Mouse (Mus musculus) G1E (cell line): ENCODE measurements at regions not wholly inside any gene's neighbourhood (a gene's known extent, or its start where the extent isn't known, plus 50 kb on each side); places are given as distances from the start of the nearest gene placed in this dataset.

Experiments used
- ATAC-seq: 2 replicates; pipeline ENCODE4 v1.8.0; 2016; ENCODE audit warnings: mild to moderate bottlenecking; ENCODE audit not compliant: insufficient number of reproducible peaks, poor library complexity, low FRiP score, severe bottlenecking; ENCODE audit errors: extremely low read depth
- DNase-seq: peaks from one replicate; pipeline ENCODE4 v3.0.0; 2012; ENCODE audit warnings: low spot score
- H3K27me3 ChIP-seq: 2 replicates; pipeline ENCODE4 v1.6.1; 2012; ENCODE audit warnings: mild to moderate bottlenecking, low read length, inconsistent platforms; ENCODE audit not compliant: insufficient read depth
- H3K36me3 ChIP-seq: replicated peaks from 2 replicates; pipeline ENCODE3; 2012; ENCODE audit warnings: mild to moderate bottlenecking, inconsistent platforms
- H3K4me1 ChIP-seq: 2 replicates; pipeline ENCODE4 v1.6.1; 2012; ENCODE audit warnings: low read depth, low read length, inconsistent platforms, mixed read lengths; ENCODE audit not compliant: insufficient read depth
- H3K4me3 ChIP-seq: 2 replicates; pipeline ENCODE4 v1.5.1; 2012; ENCODE audit warnings: low read depth, mild to moderate bottlenecking, inconsistent platforms, low read length, moderate library complexity, mixed read lengths
- H3K9me3 ChIP-seq: replicated peaks from 2 replicates; pipeline ENCODE4 v1.6.1; 2012; ENCODE audit warnings: inconsistent platforms
- CTCF ChIP-seq: IDR thresholded peaks from 2 replicates; pipeline ENCODE4 v1.5.1; 2012; ENCODE audit warnings: low read depth, low read length, inconsistent platforms, mixed read lengths
- GATA1 ChIP-seq: IDR thresholded peaks from 2 replicates; pipeline ENCODE4 v1.6.1; 2012; ENCODE audit warnings: borderline replicate concordance, low read length, inconsistent platforms, mixed read lengths
- GATA2 ChIP-seq: IDR thresholded peaks from 2 replicates; pipeline ENCODE4 v1.6.1; 2012; ENCODE audit warnings: low read depth, low read length, inconsistent platforms, borderline replicate concordance
- POLR2AphosphoS5 ChIP-seq: IDR thresholded peaks from 2 replicates; pipeline ENCODE4 v1.6.1; 2012; ENCODE audit warnings: low read depth, low read length, inconsistent platforms; ENCODE audit not compliant: insufficient replicate concordance
- TAL1 ChIP-seq: conservative IDR thresholded peaks from 2 replicates; pipeline ENCODE4 v1.6.1; 2012; ENCODE audit warnings: low read depth, low read length, inconsistent platforms, mixed read lengths

GRCm38 (mm10) chr4:53948736-53949135, 122.9 kb downstream of the Tmem38b start:
- H3K36me3 ChIP-seq, result no peaks in the 10 kb centered on the region
- H3K9me3 ChIP-seq, result no peaks in the 10 kb centered on the region
- ATAC-seq (no peak), DNase-seq (no peak)
- TF ChIP-seq CTCF (no peak), TAL1 (no peak), POLR2AphosphoS5 (no peak), GATA2 (no peak), GATA1 (no peak)
- H3K4me1 ChIP-seq, result no peaks in the 10 kb centered on the region
- no peaks in the 10 kb centered on the region for H3K27me3 ChIP-seq
- H3K4me3 ChIP-seq, result no peak overlapping the region

DNA sequence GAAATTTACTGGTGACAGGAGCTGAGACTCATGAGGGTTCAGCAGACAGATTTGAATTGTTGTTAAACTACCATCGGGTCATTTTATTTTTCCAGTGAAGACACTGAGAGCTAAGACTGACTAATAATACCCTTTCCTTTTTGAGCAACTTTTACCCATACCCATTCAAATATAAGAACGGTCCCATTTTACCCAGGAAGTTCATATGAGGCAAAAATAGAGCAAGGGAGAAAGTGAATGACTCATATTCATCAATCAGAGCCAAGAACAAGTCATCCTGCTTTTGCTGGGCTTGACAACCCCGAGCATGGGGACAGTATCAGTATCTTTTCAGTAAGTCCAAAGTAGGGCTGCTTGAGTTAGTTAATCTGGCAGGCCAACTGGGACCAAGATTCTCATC, 123.3 kb downstream of the Tmem38b start:
- DNase-seq, result no peak
- H3K4me3 ChIP-seq, result no peak overlapping the region
- TF ChIP-seq CTCF (no peak), GATA2 (no peak), TAL1 (no peak), POLR2AphosphoS5 (no peak), GATA1 (no peak)
- no peaks in the 10 kb centered on the region for H3K9me3 ChIP-seq
- no peak for ATAC-seq
- no peaks in the 10 kb centered on the region for H3K36me3 ChIP-seq
- no peaks in the 10 kb centered on the region for H3K27me3 ChIP-seq
- no peaks in the 10 kb centered on the region for H3K4me1 ChIP-seq

DNA sequence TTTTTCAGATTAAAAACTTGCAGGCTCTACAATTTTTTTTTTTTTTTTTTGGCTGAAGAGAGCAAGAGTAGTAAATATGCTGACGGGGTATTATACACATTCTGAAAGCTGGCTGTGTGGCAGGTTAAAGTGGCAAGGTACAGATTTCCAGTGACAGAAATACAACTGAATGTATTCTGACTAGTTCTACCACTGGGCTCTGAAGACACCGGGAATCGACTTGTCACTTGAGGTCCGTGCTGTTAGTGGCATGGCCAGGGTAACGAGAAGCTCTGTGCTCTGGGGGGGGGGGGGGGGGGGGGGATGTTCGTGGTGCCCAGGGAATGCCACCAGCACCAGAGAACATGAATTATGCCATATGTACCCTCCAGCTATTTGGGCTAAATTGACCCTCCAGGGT, 124.7 kb downstream of the Tmem38b start:
- H3K36me3 ChIP-seq, result no peaks in the 10 kb centered on the region
- ATAC-seq, result no peak
- H3K27me3 ChIP-seq, result no peaks in the 10 kb centered on the region
- TF ChIP-seq CTCF (no peak), TAL1 (no peak), GATA1 (no peak), POLR2AphosphoS5 (no peak), GATA2 (no peak)
- DNase-seq, result no peak
- H3K4me1 ChIP-seq, result no peaks in the 10 kb centered on the region
- H3K9me3 ChIP-seq, result no peaks in the 10 kb centered on the region
- no peak overlapping the region for H3K4me3 ChIP-seq

DNA sequence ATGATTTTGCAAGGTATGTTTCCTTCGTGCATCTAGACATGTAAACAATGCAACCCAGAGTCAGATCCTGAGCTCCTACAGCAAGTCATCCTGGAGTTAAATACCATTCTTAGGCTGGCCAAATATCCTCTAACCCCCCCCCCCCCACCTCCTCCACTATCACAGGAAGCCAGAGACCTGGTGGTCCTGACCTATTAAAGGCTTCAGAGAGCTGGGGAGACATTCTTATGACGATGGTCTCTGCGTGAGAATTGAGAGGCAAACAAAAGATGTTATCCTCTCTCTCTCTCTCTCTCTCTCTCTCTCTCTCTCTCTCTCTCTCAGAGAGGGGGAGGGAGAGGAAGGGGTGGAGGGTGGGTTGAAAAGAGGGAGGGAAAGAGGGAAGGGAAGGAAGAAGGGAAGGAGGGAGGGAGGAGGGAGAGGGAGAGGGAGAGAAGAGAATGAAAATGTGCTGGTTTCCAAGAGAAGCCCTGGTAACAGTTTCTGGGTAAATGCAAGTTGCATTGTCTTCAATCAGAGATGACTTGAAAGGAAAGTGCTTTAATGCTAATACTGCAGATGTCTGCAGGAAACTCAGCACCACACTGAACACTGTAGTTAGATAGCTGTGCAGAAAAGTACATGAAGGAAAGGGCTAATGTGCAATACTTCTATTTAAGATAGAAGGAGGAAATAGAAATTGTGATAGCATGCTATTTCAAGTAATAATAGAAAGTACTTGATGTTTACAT, 125.3 kb downstream of the Tmem38b start:
- ATAC-seq (no peak), DNase-seq (no peak)
- H3K9me3 ChIP-seq, result no peaks in the 10 kb centered on the region
- H3K4me3 ChIP-seq, result no peak overlapping the region
- no peaks in the 10 kb centered on the region for H3K36me3 ChIP-seq
- H3K27me3 ChIP-seq, result no peaks in the 10 kb centered on the region
- H3K4me1 ChIP-seq, result no peaks in the 10 kb centered on the region
- no peak for TF ChIP-seq GATA2
- no peak for TF ChIP-seq POLR2AphosphoS5
- no peak for TF ChIP-seq TAL1
- TF ChIP-seq CTCF, result no peak
- TF ChIP-seq GATA1, result no peak

GRCm38 (mm10) chr4:53951734-53952109, 125.9 kb downstream of the Tmem38b start:
- no peak overlapping the region for H3K4me3 ChIP-seq
- H3K36me3 ChIP-seq, result no peaks in the 10 kb centered on the region
- no peaks in the 10 kb centered on the region for H3K4me1 ChIP-seq
- no peak for ATAC-seq
- TF ChIP-seq GATA1 (no peak), POLR2AphosphoS5 (no peak), GATA2 (no peak), CTCF (no peak), TAL1 (no peak)
- no peaks in the 10 kb centered on the region for H3K27me3 ChIP-seq
- H3K9me3 ChIP-seq, result no peaks in the 10 kb centered on the region
- DNase-seq, result no peak

DNA sequence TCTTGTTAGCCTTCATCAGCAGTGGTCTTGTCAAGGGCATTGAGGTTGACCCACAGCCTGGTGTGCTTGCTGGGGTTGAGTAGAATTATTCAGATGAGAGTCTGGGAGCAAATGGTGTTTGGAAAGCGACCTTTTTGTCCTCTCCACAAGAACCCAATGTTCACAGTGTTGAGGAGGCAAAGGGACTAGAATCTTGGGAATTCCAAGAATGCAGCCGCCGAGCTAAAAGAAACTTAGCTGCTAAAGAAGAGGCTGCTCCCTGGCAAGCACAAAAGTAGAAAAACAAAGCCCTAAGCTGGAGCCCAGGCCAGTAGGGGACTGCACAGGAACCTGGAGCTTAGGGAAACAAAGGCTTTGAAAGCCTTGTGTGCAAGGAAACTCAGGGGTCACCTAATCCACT, 126.4 kb downstream of the Tmem38b start:
- no peak for DNase-seq
- Histone ChIP-seq H3K4me1 (no peaks in the 10 kb centered on the region), H3K27me3 (no peaks in the 10 kb centered on the region), H3K36me3 (no peaks in the 10 kb centered on the region), H3K4me3 (no peak overlapping the region), H3K9me3 (no peaks in the 10 kb centered on the region)
- no peak for TF ChIP-seq POLR2AphosphoS5
- no peak for TF ChIP-seq CTCF
- TF ChIP-seq TAL1, result no peak
- no peak for TF ChIP-seq GATA1
- no peak for TF ChIP-seq GATA2
- no peak for ATAC-seq
